Mouse (Mus musculus) liver, adult (tissue): ENCODE results near the gene Ppp1cc.

Experiments
- GATA4 ChIP-seq: IDR thresholded peaks from 2 replicates; pipeline ENCODE4 v1.6.1; 2014; ENCODE audit warnings: mild to moderate bottlenecking, low read length; ENCODE audit not compliant: insufficient replicate concordance

The Ppp1cc gene

DNA sequence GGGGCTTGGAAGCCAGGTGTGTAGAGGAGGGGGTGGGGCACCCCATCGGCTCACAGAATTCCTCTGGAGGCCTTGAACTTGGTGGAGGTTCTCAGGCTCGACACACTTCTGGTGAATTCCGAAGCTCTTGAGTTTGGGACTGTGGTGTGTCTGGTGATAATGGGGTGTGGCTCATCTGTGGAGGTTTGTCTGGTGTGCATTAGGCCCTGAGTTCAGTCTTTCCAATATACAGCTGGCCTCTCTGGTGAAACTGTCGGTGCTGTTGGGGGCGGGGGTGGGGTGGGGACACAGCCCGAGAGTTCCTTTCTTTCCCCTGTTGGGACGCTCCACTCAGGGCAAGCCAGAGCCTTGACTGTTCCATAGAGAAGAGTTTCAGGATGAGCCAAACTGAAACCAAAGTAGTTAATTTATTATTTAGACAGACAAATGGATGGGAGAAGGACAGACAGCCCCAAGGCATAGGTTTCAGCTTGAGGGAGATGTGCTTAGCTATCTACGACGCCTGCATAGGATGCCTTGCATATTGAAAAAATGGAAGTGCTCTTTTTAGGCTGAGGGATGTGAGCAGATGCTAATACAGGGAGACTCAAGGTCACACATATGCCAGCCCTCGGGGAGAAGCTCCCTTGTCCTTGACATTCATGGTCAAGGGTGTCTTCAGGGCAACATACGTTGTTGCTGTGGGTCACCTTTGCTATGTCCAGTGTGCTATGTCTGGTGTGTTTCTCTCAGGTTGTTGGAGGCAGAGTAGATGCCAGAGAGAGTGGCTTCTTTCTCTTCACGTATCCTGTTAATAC lies 60.2 kb downstream of the Ppp1cc start:
- no peak for TF ChIP-seq GATA4

DNA sequence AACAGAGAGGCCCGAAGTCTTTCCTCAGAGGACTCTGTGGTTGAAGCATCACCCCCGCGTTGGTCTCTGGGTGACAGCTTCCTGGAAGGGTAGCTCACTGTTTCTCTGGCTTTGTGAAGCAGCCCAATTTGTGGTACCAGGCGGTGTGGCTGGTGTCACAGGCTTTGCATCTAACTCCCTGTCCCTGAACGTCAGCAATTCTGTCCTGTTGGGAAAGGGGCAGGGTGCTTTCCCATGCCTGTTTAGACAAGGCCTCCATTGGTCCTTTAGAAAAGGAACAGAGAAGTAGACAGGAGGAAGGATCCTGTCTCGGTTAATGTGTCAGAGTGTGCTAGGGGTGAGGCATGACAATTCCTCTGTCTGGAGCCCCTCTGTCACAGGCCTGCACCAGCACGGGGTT lies 60.9 kb downstream of the Ppp1cc start:
- no peak for TF ChIP-seq GATA4

DNA sequence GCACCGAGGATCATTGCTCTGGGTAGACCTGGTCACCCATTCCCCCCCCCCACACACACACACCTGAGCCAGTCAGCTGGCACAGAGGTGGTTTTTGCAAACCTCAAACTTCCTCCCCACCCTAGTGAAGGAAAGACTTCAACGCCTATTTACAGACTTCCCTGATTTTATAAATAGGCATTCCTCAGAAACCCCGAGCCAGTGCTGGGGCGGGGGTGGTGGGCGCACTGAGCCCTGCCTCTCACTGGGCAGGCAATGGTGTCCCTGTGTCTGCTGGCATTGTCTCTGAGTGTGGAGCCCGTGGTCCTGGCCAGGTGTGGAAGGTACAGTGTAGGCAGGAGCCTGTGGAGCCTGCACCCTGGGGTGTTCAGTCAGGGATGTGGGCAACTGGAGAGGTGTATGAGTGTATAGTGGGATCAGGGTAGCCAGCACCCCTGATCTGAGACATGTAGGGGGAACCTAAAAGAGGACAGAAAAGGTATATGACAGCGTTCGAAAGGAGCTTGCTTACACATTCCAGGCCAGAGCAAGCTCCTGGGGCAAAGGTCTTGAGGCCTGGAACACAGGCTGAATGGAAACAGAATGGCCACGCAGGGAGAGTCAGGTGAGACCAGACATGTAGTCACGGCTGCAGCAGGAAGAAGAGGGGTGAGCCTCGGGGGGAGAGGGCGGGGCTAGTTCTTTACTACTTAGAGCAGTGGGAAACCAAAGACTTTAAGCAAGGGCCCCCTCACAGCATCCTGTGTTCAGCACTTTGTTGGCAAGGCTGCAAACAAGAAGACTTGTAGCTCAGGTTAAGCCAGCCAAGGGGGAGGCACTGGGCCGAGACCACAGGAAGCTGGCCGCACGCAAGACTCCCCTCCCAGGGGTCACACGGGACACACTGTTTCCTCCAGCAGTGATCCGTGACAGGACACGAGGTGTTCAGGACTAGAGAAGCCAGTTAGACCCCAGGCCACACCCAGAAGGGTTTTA lies 61.9 kb downstream of the Ppp1cc start:
- no peak for TF ChIP-seq GATA4

DNA sequence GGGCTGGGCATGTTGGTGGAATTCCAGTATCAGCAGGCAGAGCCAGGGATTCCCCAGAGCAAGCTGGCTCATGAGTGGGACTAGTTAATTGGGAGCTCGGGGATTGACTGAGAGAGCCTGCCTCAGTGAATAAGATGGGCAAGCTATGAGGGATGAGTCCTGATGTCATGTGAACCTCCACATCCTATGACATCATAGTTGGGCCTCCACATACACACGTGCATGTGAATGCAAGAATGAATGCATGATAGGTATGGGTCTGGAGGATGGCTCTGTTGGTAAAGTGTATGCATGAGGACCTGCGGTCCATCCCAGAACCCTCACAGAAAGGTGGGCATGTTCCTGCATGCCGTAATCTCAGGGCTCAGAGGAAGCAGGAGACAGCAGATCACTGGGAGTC lies 63.0 kb downstream of the Ppp1cc start:
- TF ChIP-seq GATA4: no peak

DNA sequence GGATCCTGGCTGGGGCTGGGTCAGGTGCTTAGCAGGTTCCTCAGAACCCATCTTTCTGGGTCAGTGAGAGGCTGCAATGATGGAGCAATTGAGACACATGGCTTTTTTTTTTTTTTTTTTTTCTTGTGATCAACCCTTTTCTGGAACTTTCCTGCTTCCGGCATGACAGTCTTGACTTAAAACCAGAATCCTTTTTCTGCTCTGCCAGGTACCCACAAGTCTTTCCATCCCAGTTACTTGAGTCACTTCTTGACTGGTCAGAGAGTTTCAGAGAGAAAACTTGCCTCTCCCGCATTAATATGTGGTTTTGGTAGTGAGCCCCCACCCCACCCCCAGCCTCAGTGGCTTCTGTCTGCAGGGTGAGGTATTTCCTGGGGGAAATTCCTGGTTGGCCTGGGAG lies 66.2 kb downstream of the Ppp1cc start:
- TF ChIP-seq GATA4: no peak
